Mouse (Mus musculus) frontal cortex, adult 2 months (tissue): ENCODE measurements around the gene Rab22a. TPM values are rescaled to one million over a fixed set of nuclear protein-coding genes. Genes with fewer than 3 reads are reported as not detected.
A peak's percentile ranks its signal among the peaks of the same experiment; 100 is the strongest.
"Not testable (repeated sequence)": the region's sequence is repeated elsewhere in the genome, so short reads cannot be mapped to it uniquely, and the experiment has no call there.

Experiments
- DNase-seq, 2 experiments: peaks; one replicate each; pipeline ENCODE4 v3.0.0; 2022; ENCODE audit warnings: low spot score in 1 of 2; ENCODE audit errors: extremely low spot score in 1 of 2
- polyA plus RNA-seq: library from polyadenylated mRNA; depleted of rRNA; stranded (reverse); fragments of >200 nt; gene quantifications from 2 replicates; pipeline ENCODE4 v1.2.3, GENCODE M21; 2012; rRNA removed

The Rab22a gene
- 16.4 and 17.3 TPM in 2 replicates for polyA plus RNA-seq

DNA sequence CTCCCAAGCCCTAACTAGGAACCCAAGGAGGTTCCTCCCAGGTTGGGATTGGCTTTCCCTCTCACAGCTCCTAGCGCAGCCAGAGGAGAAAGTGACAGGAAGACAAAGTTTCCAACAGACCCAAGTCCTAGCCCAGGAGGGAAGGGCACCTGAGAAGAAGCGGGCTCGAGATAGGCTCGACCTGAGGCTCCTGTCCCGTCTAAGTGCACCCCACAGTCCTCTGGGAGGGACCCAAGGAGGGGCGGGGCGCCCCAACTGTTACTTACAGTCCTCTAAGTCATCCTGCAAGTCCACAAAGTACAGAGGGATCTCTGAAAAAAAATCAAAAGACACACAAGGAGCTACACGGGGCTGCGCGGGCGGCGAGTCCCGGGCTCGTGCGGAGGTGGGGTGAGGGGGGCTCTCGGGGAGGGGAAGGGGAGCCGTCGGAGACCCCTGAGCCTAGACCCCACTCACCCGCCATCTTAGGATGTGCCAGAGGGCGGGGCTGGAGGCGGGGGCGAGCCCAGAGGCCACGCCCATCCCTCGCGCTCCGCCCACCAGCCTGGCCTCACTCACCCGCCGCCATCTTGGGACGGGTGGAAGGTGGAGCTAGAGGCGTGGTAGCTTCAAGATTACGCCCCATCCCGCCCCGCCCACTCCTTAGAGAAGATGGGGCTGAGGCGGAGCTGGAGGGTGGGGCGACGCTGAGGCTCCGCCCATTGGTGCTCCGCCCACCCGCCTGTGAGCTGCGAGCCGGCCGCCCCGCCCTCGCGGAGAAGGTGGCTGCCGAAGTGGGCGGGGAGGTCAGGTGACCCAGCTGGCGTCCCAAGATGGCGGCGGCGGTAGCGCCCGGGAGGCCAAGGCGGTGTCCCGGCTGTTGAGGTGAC is at the start of gene Rab22a:
TSS of gene Rab22a (plus strand) at position 704 of the 869 bp plus-strand sequence.
- peak; percentile 93 to 96 for DNase-seq

- DNase-seq: no peak
Measured at GRCm38 (mm10) chr2:173615378-173616081, 44.0 kb upstream of the Rab22a start.

- DNase-seq: no peak
Measured at GRCm38 (mm10) chr2:173616156-173616555, 43.4 kb upstream of the Rab22a start.

DNA sequence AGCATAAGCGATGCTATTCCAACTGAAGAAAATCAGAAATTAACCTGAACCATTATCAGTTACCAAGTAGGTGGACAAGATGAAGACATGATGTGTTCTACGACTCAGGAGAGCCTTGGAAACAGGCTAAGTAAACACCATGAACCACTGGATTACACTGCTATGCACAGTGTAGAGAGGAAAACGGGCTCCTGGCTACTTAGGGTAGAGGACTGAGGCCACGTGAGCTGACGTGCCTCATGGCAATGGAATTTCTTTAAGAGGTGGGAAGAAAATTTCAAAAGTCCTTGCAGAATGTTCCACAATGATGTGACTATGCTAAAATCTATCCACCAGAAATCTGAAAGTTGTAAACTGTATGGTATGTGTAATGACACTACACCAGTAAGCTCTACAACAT is 40.4 kb upstream of the Rab22a start:
- DNase-seq: no peak

GRCm38 (mm10) chr2:173620645-173621044 is 38.9 kb upstream of the Rab22a start:
- no peak for DNase-seq

- DNase-seq: no peak
Measured at GRCm38 (mm10) chr2:173622173-173622601, 37.4 kb upstream of the Rab22a start.

- DNase-seq: no peak
Measured at GRCm38 (mm10) chr2:173624667-173625066, 34.9 kb upstream of the Rab22a start.

DNA sequence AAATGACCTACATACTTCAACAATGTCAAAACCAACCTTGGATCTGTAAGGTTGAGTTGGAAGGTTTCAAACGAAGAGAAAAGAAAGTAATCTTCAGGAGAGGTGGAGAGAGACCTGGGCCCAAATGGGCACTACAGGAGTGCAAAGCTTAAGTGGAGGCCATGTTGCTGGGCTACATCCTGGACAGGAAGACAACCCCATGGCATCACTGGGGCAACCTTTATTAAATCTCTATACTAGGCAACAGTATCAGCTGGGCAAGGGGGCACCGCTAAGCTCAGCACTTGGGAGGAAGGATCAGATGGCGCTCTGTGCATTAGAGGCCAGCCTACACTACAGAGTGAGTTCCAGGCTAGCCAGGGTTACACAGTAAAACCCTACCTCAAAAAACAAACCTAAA is 33.8 kb upstream of the Rab22a start:
- no peak for DNase-seq

DNA sequence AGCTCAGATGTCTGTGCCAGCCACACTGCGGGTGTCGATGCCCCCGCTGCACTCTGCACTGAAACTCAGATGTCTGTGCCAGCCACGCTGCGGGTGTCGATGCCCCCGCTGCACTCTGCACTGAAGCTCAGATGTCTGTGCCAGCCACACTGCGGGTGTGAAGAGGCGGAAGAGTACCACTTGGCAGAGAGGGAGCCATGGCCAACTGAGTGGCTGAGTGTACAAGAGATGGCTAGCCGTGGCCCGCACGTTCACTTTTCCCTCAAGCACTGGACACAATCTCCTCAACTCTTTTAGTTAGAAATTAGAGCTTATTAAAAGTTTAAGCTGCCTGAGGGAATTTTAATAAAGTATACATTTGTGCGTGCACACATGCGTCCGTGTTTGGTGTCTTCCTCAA is 25.5 kb upstream of the Rab22a start:
- not testable (repeated sequence) for DNase-seq

GRCm38 (mm10) chr2:173641370-173641769 is 18.2 kb upstream of the Rab22a start:
- no peak for DNase-seq

DNA sequence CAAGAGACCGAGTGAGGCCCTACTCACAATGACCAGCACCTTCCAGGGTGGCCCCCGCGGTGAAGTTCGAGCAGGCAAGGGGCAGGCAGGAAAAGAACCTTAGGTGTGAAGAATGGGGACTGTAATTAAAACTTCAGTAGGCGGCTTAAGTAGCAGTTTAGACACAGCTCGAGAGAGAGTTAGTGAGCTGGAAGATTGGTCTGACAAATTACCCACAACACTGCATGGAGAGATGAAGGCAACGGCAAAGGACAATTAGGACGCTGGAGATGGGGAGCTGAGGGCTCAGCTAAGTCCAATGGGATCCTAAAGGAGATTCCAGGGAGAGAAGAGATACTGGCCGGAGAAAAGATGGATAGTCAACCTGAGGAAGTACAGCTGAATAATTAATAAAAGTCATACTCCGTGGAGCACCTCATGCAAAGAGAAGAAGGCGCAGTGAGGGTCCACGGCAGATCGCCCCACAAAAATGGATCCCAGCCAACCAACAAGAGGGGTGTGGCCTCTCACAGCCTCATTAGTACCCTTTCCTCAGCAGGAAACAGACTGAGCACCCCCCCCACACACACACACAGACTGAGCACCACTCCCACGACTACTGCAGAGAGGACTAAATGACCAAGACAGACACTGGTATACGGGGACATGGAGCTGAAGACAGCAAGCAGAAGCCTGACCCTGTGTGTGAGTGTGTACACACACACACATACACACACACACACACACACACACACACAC is 17.1 kb upstream of the Rab22a start:
- DNase-seq: no peak

DNA sequence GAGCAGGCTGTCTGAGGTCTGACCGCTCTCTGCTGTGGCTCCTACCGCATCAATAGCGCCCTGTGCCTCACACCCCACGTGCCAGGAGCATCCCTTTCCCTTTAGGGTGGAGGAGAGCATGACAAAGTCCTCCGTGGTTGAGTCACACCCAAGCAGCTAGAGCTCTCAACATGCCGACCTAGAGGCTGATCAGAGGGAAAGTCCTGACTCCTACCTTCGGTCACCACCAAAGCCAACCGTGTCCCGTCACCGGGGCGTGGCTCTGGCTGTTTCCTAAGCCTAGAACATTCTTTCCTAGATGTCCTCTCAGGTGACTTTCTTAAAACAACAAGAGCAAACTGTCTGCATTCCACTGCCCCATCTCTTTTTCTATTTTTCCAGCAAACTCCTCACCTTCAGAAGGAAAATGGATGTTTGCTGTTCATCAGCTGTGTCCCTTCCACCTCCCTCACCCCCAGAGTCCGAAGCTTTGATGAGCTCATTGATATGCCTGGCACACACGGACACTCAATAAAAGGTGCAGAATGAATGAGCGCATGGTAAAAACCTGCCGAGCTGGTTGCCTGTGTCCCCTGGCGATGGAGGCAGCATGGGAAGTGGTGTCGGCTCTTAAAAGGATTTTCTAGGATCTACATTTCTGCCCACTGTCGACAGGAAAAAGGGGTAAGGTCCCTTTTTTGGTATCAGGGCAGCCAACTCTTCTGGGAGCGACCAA is 12.2 kb upstream of the Rab22a start:
- no peak for DNase-seq

- no peak for DNase-seq
Measured at GRCm38 (mm10) chr2:173649762-173650161, 9.8 kb upstream of the Rab22a start.

- DNase-seq: no peak
Measured at GRCm38 (mm10) chr2:173653526-173653925, 6.0 kb upstream of the Rab22a start.

- DNase-seq: no peak
Measured at GRCm38 (mm10) chr2:173657736-173658135, 1.8 kb upstream of the Rab22a start.

DNA sequence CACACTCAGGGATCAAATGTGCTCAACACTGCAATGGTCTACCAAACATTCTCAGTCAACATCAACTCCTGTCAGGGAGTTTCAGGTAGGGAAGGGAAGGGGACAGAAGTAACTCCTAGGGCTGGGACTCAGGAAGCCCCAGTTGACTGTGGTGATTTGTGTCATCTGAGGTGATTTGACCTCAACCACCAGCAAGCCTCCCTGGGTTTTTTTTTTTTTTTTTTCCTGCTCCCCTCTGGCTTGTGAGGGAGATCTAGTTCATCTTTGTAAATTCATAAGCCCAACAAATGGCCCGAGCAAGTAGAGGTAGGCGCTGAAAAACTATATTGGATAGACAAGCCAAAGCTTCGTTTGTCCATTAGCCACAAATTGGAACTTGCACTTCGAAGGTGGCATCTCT is 1.0 kb upstream of the Rab22a start:
- DNase-seq: no peak

GRCm38 (mm10) chr2:173659926-173660684 is 545 bp downstream of the Rab22a start:
- no peak for DNase-seq

- DNase-seq: no peak
Measured at GRCm38 (mm10) chr2:173662255-173662950, 2.8 kb downstream of the Rab22a start.

GRCm38 (mm10) chr2:173664736-173665135 is 5.2 kb downstream of the Rab22a start:
- no peak for DNase-seq
